Mouse (Mus musculus) hindbrain, embryonic 10.5 days (tissue): ENCODE data around the gene Rcvrn. TPM values are rescaled to one million over a fixed set of nuclear protein-coding genes. Genes with fewer than 3 reads are reported as not detected.

Experiments used
- DNase-seq: peaks from one replicate; pipeline ENCODE4 v3.0.0-alpha.2; 2017; ENCODE audit warnings: low spot score
- H3K27ac ChIP-seq: fragments of 300-500 bp; sonication (generic); 2 replicates; pipeline ENCODE4 v1.5.1; 2016; ENCODE audit warnings: mild to moderate bottlenecking, moderate library complexity
- H3K27me3 ChIP-seq: fragments of 300-500 bp; sonication (generic); 2 replicates; pipeline ENCODE4 v1.6.1; 2016; ENCODE audit warnings: mild to moderate bottlenecking; ENCODE audit not compliant: poor library complexity, insufficient read depth, severe bottlenecking
- H3K36me3 ChIP-seq: fragments of 300-500 bp; sonication (generic); 2 replicates; pipeline ENCODE4 v1.6.1; 2016; ENCODE audit warnings: mild to moderate bottlenecking, moderate library complexity
- H3K4me1 ChIP-seq: fragments of 300-500 bp; sonication (generic); replicated peaks from 2 replicates; pipeline ENCODE4 v1.6.1; 2016; ENCODE audit warnings: mild to moderate bottlenecking
- H3K4me3 ChIP-seq: fragments of 300-500 bp; sonication (generic); 2 replicates; pipeline ENCODE4 v1.5.1; 2016; ENCODE audit warnings: mild to moderate bottlenecking, moderate library complexity
- H3K9me3 ChIP-seq: fragments of 300-500 bp; sonication (generic); 2 replicates; pipeline ENCODE4 v1.6.1; 2016; ENCODE audit warnings: mild to moderate bottlenecking, moderate library complexity
- WGBS: fragments of 180-500 bp; shearing (Covaris S2); methylation state at CpG from one replicate; pipeline ENCODE4 v1.1.7; 2016; 5-methylcytosine and 5-hydroxymethylcytosine counted together
- polyA plus RNA-seq: library from polyadenylated mRNA; unstranded; fragments of >200 nt; fragmentation: Nextera tagmentation; extraction: Ambion mirVana; gene quantifications from 2 replicates; pipeline ENCODE4 v1.2.1, GENCODE M21; 2016

The Rcvrn gene
- polyA plus RNA-seq, 1 experiment from 2014 or later: not detected

GRCm38 (mm10) chr11:67679300-67679699 is 15.8 kb upstream of the Rcvrn start:
- no peaks in the 10 kb centered on the region for H3K4me1 ChIP-seq
- H3K27me3 ChIP-seq: no peaks in the 10 kb centered on the region
- no peaks in the 10 kb centered on the region for H3K9me3 ChIP-seq
- no peak overlapping the region for H3K27ac ChIP-seq
- no peak for DNase-seq
- H3K36me3 ChIP-seq: no peaks in the 10 kb centered on the region
- WGBS: 74% methylated on average over 5 of the region's 5 CpGs
- H3K4me3 ChIP-seq: no peak overlapping the region

- no peak overlapping the region for H3K4me3 ChIP-seq
- WGBS: 87% methylated on average over 2 of the region's 2 CpGs
- DNase-seq: no peak
- no peaks in the 10 kb centered on the region for H3K9me3 ChIP-seq
- no peaks in the 10 kb centered on the region for H3K27me3 ChIP-seq
- H3K36me3 ChIP-seq: no peaks in the 10 kb centered on the region
- H3K4me1 ChIP-seq: no peaks in the 10 kb centered on the region
- H3K27ac ChIP-seq: no peak overlapping the region
Observed at GRCm38 (mm10) chr11:67679930-67680329, 15.2 kb upstream of the Rcvrn start.

- no peaks in the 10 kb centered on the region for H3K9me3 ChIP-seq
- H3K4me1 ChIP-seq: no peaks in the 10 kb centered on the region
- H3K27ac ChIP-seq: no peak overlapping the region; the same call in 1 of the 2 replicates
- DNase-seq: no peak
- 87% methylated on average over 3 of the region's 3 CpGs for WGBS
- no peaks in the 10 kb centered on the region for H3K27me3 ChIP-seq
- no peak overlapping the region for H3K4me3 ChIP-seq
- no peaks in the 10 kb centered on the region for H3K36me3 ChIP-seq
Observed at GRCm38 (mm10) chr11:67681871-67682270, 13.3 kb upstream of the Rcvrn start.

GRCm38 (mm10) chr11:67686109-67686508 is 9.0 kb upstream of the Rcvrn start:
- H3K27me3 ChIP-seq: no peaks in the 10 kb centered on the region
- peaks cover 11% of the 10 kb centered on the region; the same call in 1 of the 2 replicates for H3K4me1 ChIP-seq
- H3K27ac ChIP-seq: no peak overlapping the region
- no peaks in the 10 kb centered on the region for H3K9me3 ChIP-seq
- no peak for DNase-seq
- 83% methylated on average over 2 of the region's 2 CpGs for whole genome bisulfite sequencing
- no peak overlapping the region for H3K4me3 ChIP-seq
- no peaks in the 10 kb centered on the region for H3K36me3 ChIP-seq

- no peaks in the 10 kb centered on the region for H3K9me3 ChIP-seq
- no peaks in the 10 kb centered on the region for H3K36me3 ChIP-seq
- H3K4me1 ChIP-seq: no peaks in the 10 kb centered on the region
- WGBS: 90% methylated on average over 4 of the region's 4 CpGs
- no peaks in the 10 kb centered on the region for H3K27me3 ChIP-seq
- H3K27ac ChIP-seq: no peak overlapping the region
- no peak overlapping the region for H3K4me3 ChIP-seq
- no peak for DNase-seq
Observed at GRCm38 (mm10) chr11:67712976-67713375, 17.9 kb downstream of the Rcvrn start.

- DNase-seq: no peak
- H3K4me3 ChIP-seq: no peak overlapping the region
- H3K4me1 ChIP-seq: no peaks in the 10 kb centered on the region
- WGBS: 90% methylated on average over 4 of the region's 4 CpGs
- H3K9me3 ChIP-seq: no peaks in the 10 kb centered on the region
- H3K27ac ChIP-seq: no peak overlapping the region
- no peaks in the 10 kb centered on the region for H3K27me3 ChIP-seq
- no peaks in the 10 kb centered on the region for H3K36me3 ChIP-seq
Observed at GRCm38 (mm10) chr11:67715382-67715781, 20.3 kb downstream of the Rcvrn start.

- Histone ChIP-seq H3K4me3 (no peak overlapping the region), H3K27ac (no peak overlapping the region), H3K27me3 (no peaks in the 10 kb centered on the region), H3K9me3 (no peaks in the 10 kb centered on the region), H3K4me1 (no peaks in the 10 kb centered on the region), H3K36me3 (no peaks in the 10 kb centered on the region)
- WGBS: 96% methylated on average over 5 of the region's 5 CpGs
- no peak for DNase-seq
Observed at GRCm38 (mm10) chr11:67721485-67721884, 26.4 kb downstream of the Rcvrn start.

- no peaks in the 10 kb centered on the region for H3K9me3 ChIP-seq
- no peaks in the 10 kb centered on the region for H3K36me3 ChIP-seq
- no peak overlapping the region for H3K27ac ChIP-seq
- WGBS: 54% methylated on average over 7 of the region's 7 CpGs
- no peak for DNase-seq
- no peaks in the 10 kb centered on the region for H3K27me3 ChIP-seq
- no peaks in the 10 kb centered on the region for H3K4me1 ChIP-seq
- H3K4me3 ChIP-seq: no peak overlapping the region
Observed at GRCm38 (mm10) chr11:67722399-67723156, 27.5 kb downstream of the Rcvrn start.

- 66% methylated on average over 8 of the region's 8 CpGs for WGBS
- Histone ChIP-seq H3K27ac (no peak overlapping the region), H3K27me3 (no peaks in the 10 kb centered on the region), H3K36me3 (no peaks in the 10 kb centered on the region), H3K4me1 (no peaks in the 10 kb centered on the region), H3K4me3 (no peak overlapping the region), H3K9me3 (no peaks in the 10 kb centered on the region)
- no peak for DNase-seq
Observed at GRCm38 (mm10) chr11:67723231-67724013, 28.3 kb downstream of the Rcvrn start.

- H3K9me3 ChIP-seq: no peaks in the 10 kb centered on the region
- WGBS: 79% methylated on average over 6 of the region's 6 CpGs
Observed at GRCm38 (mm10) chr11:67727095-67727494, 32.0 kb downstream of the Rcvrn start.

GRCm38 (mm10) chr11:67728726-67729125 is 33.6 kb downstream of the Rcvrn start:
- Histone ChIP-seq H3K27ac (no peak overlapping the region), H3K9me3 (no peaks in the 10 kb centered on the region), H3K4me1 (no peaks in the 10 kb centered on the region), H3K36me3 (no peaks in the 10 kb centered on the region), H3K4me3 (no peak overlapping the region), H3K27me3 (no peaks in the 10 kb centered on the region)
- DNase-seq: no peak

More at GRCm38 (mm10) chr11:67727095-67727494, 32.0 kb downstream of the Rcvrn start:
- Histone ChIP-seq H3K27me3 (no peaks in the 10 kb centered on the region), H3K27ac (no peak overlapping the region), H3K4me1 (no peaks in the 10 kb centered on the region), H3K4me3 (no peak overlapping the region), H3K36me3 (no peaks in the 10 kb centered on the region)
- DNase-seq: no peak

- H3K9me3 ChIP-seq: no peaks in the 10 kb centered on the region
- no peaks in the 10 kb centered on the region for H3K4me1 ChIP-seq
- DNase-seq: no peak
- 94% methylated on average over 2 of the region's 2 CpGs for WGBS
- no peaks in the 10 kb centered on the region for H3K36me3 ChIP-seq
- no peak overlapping the region for H3K27ac ChIP-seq
- H3K4me3 ChIP-seq: no peak overlapping the region
- no peaks in the 10 kb centered on the region for H3K27me3 ChIP-seq
Observed at GRCm38 (mm10) chr11:67731056-67731455, 35.9 kb downstream of the Rcvrn start.

GRCm38 (mm10) chr11:67733726-67734125 is 38.6 kb downstream of the Rcvrn start:
- Histone ChIP-seq H3K4me3 (no peak overlapping the region), H3K27me3 (no peaks in the 10 kb centered on the region), H3K36me3 (no peaks in the 10 kb centered on the region), H3K4me1 (no peaks in the 10 kb centered on the region), H3K27ac (no peak overlapping the region), H3K9me3 (no peaks in the 10 kb centered on the region)
- DNase-seq: no peak
- 91% methylated on average over 1 of the region's 1 CpGs for WGBS
